Mouse (Mus musculus) spleen, postnatal 4 days (tissue): ENCODE measurements around the gene Notch1.
A peak's percentile ranks its signal among the peaks of the same experiment; 100 is the strongest.

Experiments used
- DNase-seq, 2 experiments: peaks; one replicate each; pipeline ENCODE4 v3.0.0; 2022; ENCODE audit warnings: low spot score in 2 of 2

The Notch1 gene

DNA sequence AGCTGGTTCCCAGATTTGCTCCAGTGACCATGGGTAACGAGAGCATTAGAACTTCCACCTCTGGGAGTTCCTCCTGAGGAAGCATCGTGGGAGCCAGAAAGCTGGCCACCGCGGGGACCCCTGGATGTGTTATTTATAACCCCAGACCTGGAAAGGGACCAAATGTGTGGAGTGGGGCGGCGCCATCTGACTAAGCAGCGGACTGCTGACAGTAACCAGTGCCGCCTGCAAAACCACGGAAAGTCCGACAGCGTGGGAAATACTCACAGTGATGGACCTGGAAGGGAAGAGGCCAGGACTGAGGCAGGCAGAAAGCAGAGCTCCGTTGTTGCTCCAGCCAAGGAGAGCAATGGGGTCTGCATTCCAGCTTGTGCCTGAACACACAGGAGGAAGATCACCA is at the start of gene Notch1:
Notch1 (minus strand) TSS at position 389 of the 400 bp plus-strand sequence.
- DNase-seq: no peak

- peak in 1 of 2 experiments; percentile 66 for DNase-seq
Measured at GRCm38 (mm10) chr2:26566221-26566620, 49.8 kb upstream of the Notch1 start.

- no peak for DNase-seq
Measured at GRCm38 (mm10) chr2:26561351-26562016, 45.0 kb upstream of the Notch1 start.

DNA sequence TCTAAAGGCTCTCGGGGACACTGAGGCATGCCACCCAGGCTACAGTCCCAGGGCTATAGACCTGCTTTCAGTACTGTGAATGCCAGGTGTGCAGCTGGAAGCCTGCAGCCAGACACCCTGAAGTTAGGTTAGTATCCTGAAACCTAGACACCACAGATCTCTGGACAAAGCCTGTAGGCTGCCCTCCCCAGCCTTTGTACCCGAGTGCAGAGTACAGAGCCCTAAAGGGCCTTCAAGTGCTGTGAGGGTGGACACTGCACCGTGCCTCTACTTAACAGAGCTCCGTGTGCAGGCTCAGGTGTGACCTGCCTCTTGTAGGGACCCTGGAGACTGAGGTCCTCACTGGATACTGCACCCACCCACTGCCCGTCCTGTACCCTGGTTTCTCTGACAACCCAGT is 44.0 kb upstream of the Notch1 start:
- DNase-seq: no peak

- no peak for DNase-seq
Measured at GRCm38 (mm10) chr2:26556535-26556993, 40.1 kb upstream of the Notch1 start.

DNA sequence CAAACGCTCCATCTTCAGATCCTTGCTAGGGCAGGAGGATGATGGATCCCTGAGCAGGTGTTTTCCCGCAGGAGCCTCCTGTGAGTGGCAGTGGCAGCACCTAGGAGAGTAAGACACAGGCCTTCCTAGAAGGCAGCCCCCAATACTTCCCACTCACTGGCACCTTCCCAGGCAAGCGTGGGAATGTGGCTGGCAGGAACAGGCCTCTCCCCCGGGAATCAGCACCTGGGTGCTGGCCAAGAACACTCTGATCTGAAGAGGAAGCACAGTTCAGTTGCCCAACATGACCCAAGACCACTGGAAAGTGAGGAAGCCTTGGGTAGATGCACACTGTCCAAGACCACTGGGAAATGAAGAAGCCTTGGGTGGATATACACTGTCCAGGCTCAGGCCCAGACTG is 38.6 kb upstream of the Notch1 start:
- no peak for DNase-seq

- DNase-seq: no peak
Measured at GRCm38 (mm10) chr2:26553904-26554303, 37.4 kb upstream of the Notch1 start.

DNA sequence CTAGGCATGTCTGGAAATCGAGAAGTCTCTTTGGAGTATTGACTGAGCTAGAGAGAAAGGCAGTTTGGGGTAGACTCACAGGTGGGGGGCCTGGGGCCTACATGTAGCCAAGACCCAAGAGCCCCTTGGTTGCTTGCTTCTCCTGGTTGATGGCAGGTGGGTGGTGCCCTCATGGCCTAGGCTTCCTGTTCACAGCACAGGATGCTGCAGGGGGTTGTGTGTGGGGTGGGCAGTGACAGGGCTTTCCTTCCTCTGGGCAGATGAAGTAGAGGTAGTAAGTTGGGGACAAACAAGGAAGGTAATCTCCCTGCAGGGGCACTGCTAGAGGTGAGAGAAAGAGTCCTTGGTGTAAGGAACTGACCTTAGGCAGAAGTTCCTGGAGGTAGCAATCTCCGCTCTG is 35.6 kb upstream of the Notch1 start:
- no peak for DNase-seq

DNA sequence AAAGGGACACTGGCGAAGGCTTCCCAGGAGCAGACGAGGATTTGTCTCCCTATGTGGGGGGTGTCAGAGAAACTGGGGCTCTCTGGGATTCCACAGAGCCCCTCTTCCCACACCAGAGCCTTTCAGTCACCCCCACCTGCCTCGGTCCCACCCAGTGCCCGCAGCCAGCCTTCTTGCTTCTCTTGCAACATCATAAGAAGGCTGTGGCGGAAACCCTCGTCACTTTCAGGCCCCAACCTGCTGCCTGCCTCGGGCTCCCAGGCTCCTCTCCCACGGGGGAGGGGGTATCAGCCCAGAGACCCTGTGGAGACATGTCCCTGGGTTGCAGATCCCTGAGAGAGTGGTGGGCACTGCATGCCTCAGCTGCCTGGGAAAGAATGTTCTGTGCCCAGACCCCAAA is 35.0 kb upstream of the Notch1 start:
- no peak for DNase-seq

DNA sequence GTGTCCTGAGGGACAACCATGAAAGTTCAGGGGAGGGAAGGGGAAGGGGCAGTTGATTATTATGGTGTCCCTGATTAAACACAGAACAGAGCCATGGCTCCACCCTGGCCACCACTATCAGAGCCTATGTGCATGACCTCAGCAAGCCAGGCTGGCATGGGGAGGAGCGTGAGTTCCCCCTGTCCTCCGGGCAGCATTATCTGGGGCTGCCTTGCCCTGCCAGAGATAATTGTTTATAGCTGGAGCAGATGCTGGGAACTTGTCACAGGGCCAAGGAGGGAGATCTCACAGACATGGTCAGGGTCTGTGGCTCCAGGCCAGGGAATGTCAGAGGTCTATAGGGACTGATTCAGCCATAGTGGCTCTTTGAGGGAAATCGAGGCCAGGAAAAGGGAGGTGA is 34.3 kb upstream of the Notch1 start:
- DNase-seq: no peak

GRCm38 (mm10) chr2:26550205-26550604 is 33.7 kb upstream of the Notch1 start:
- no peak for DNase-seq

DNA sequence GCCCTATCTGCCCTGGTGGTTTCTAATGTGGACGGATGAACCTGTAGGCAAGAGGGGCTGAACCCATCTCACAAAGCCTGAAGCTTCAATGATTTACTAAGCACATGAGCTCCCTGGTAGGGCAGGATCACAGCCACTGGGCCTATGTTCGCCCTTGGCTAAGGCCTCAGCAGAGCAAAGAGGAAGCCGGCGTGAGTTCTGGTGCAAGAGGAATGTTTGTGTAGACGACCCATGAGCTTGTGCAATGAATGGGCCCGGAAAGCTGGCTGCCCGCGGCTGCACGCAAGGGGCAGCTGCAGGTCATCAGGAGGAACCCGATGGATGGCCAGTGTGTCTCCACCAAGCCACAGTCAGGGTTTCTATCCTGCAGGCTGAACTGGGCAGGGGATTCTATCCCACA is 33.3 kb upstream of the Notch1 start:
- peak; percentile 47 to 72 for DNase-seq

DNA sequence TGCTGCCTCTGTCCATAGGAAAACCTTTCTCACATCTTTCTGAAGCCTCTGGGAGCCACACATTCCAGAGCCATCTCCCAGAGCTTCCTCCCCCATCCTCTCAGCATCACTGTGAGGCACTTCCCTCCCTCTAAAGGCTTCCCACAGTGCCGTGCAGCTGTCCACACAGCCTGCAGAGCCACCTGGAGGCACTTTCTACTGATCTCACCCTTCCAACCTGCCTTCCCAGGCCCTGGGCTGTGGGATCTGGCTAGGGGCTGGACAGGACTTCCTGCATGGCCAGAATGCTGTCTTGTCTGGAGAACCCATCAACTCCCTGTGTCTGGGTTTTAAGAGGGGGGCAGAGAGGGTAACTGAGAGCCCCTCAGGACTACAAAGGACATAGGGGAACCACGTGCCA is 31.0 kb upstream of the Notch1 start:
- no peak for DNase-seq

DNA sequence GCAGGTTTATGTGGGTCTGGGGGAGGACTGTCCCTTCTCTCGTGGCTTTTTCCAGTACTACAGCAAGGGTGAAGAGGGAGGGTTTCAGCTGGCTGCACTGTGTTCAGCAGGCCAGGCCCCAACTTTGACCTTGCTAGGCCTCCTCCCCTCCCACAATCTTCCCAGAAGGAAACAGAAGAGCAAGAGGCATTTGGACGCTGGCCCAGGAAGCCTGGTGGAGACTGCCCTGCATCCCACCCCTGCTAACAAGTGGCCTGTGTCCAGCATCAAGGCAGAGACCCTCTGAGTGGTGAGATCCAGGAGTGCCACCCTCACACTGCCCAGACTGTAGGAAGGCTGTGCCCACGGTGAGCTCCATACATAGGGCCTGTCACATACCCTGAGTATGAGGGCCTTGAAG is 27.8 kb upstream of the Notch1 start:
- DNase-seq: no peak

DNA sequence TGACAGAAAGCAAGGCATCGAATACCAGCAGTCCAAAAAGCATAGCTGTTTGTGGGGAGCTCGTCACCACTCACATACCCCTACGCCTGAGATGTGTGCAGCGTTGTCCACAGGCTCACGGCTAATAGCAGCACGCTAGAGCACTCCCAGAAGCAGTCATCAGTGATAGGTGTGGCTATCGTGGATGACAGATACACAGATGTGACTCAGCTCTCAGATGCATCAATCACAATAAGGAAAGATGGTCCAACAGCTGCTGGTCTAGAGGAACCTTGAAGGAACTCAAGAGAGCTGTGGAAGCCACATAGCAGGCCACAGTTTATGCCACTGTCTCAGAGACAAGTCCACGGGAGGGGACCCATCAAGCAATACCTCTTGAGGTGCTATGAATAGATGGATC is 27.3 kb upstream of the Notch1 start:
- DNase-seq: no peak

- DNase-seq: no peak
Measured at GRCm38 (mm10) chr2:26543155-26543554, 26.7 kb upstream of the Notch1 start.

DNA sequence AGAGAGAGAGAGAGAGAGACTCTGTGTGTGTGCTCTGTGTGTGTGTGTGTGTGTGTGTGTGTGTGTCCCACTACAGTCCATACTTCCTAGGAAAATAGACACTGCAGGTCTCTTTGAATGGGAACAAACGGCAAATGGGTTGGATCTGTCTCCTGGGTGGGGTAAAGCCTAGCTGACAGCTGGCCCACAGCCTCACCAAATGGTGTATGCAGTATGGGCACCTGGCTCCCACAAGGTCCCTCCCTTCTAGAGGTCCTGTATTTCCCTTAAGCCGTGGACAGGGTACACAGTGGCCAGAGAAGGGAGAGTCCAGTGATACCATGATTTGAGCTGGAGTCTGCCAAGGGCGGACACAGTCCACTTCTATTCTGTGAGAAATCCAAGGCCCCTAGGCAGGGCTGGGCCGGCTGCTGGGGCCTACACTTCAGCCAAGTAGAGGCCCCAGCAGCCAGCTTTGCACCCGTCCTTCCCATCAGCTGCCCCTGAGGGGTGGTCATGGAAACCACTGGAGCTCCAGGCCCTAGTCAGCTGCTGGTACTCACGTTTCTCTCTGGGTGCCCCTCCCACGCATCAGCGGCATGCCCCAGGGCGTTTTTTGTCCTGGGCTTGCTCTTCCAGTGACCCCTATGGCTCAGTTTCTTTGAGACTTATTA is 24.9 kb upstream of the Notch1 start:
- DNase-seq: no peak

- no peak for DNase-seq
Measured at GRCm38 (mm10) chr2:26540721-26541120, 24.3 kb upstream of the Notch1 start.

GRCm38 (mm10) chr2:26539516-26539915 is 23.1 kb upstream of the Notch1 start:
- no peak for DNase-seq

- DNase-seq: no peak
Measured at GRCm38 (mm10) chr2:26535517-26536045, 19.1 kb upstream of the Notch1 start.

GRCm38 (mm10) chr2:26534616-26535015 is 18.2 kb upstream of the Notch1 start:
- DNase-seq: peak in 1 of 2 experiments; percentile 34

- no peak for DNase-seq
Measured at GRCm38 (mm10) chr2:26534161-26534560, 17.7 kb upstream of the Notch1 start.

GRCm38 (mm10) chr2:26533249-26533648 is 16.8 kb upstream of the Notch1 start:
- DNase-seq: no peak
